Mouse (Mus musculus) lung, adult 2 months (tissue): ENCODE measurements around the gene Dbndd2.

ENCODE experiments used
- CTCF ChIP-seq: fragments of 200-500 bp; IDR thresholded peaks from 2 replicates; pipeline ENCODE4 v1.5.1; 2011; ENCODE audit warnings: mild to moderate bottlenecking, low read length, control low read depth; ENCODE audit not compliant: insufficient read depth
- POLR2A ChIP-seq: fragments of 200-500 bp; IDR thresholded peaks from 2 replicates; pipeline ENCODE4 v1.6.1; 2011; ENCODE audit warnings: low read depth, mild to moderate bottlenecking, control low read depth, low read length, borderline replicate concordance; ENCODE audit errors: extremely low read depth

- no peak for TF ChIP-seq CTCF
- TF ChIP-seq POLR2A: no peak
These were observed 41.2 kb upstream of the Dbndd2 start for GRCm38 (mm10) chr2:164444701-164445100.
